Mouse (Mus musculus) kidney, embryonic 15.5 days (tissue): ENCODE data around the gene Gucy2g. TPM values are rescaled to one million over a fixed set of nuclear protein-coding genes. Genes with fewer than 3 reads are reported as not detected.
A peak's percentile ranks its signal among the peaks of the same experiment; 100 is the strongest.

Experiments
- ATAC-seq: fragments of 200-750 bp; cut with Nextera tagmentation; replicated peaks from 2 replicates; pipeline ENCODE4 v1.8.0; 2017; ENCODE audit warnings: moderate TSS enrichment; ENCODE audit not compliant: low FRiP score
- H3K27ac ChIP-seq: fragments of 300-500 bp; sonication (generic); 2 replicates; pipeline ENCODE4 v1.5.1; 2015; ENCODE audit warnings: mild to moderate bottlenecking, inconsistent platforms
- H3K27me3 ChIP-seq: fragments of 300-500 bp; sonication (generic); 2 replicates; pipeline ENCODE4 v1.6.1; 2015; ENCODE audit warnings: inconsistent platforms
- H3K36me3 ChIP-seq: fragments of 300-500 bp; sonication (generic); 2 replicates; pipeline ENCODE4 v1.6.1; 2015; ENCODE audit warnings: inconsistent platforms
- H3K4me1 ChIP-seq: fragments of 300-500 bp; sonication (generic); 2 replicates; pipeline ENCODE4 v1.6.1; 2015; ENCODE audit warnings: inconsistent platforms
- H3K4me2 ChIP-seq: fragments of 300-500 bp; sonication (generic); 2 replicates; pipeline ENCODE4 v1.6.1; 2015; ENCODE audit warnings: moderate library complexity, mild to moderate bottlenecking, inconsistent platforms
- H3K4me3 ChIP-seq: fragments of 300-500 bp; sonication (generic); replicated peaks from 2 replicates; pipeline ENCODE4 v1.5.1; 2015; ENCODE audit warnings: mild to moderate bottlenecking, inconsistent platforms
- H3K9ac ChIP-seq: fragments of 300-500 bp; sonication (generic); 2 replicates; pipeline ENCODE4 v1.6.1; 2015; ENCODE audit warnings: mild to moderate bottlenecking, inconsistent platforms
- H3K9me3 ChIP-seq: fragments of 300-500 bp; sonication (generic); replicated peaks from 2 replicates; pipeline ENCODE4 v1.6.1; 2016; ENCODE audit warnings: inconsistent platforms
- WGBS: fragments of 180-500 bp; shearing (Covaris S2); methylation state at CpG from one replicate; pipeline ENCODE4 v1.1.7; 2015; ENCODE audit warnings: mixed read lengths; 5-methylcytosine and 5-hydroxymethylcytosine counted together
- polyA plus RNA-seq: library from polyadenylated mRNA; unstranded; fragments of >200 nt; fragmentation: Nextera tagmentation; extraction: Ambion mirVana; gene quantifications from 2 replicates; pipeline ENCODE4 v1.2.1, GENCODE M21; 2015

The Gucy2g gene
- polyA plus RNA-seq, 1 experiment from 2014 or later = 0.04 TPM

- H3K27ac ChIP-seq = peak overlapping the region; percentile 60
These were observed 3.8 kb upstream of the Gucy2g start for GRCm38 (mm10) chr19:55244791-55245231.

GRCm38 (mm10) chr19:55239766-55240426, 1.1 kb downstream of the Gucy2g start:
- ATAC-seq = no peak
- H3K9ac ChIP-seq = no peak overlapping the region
- WGBS = 67% methylated on average over 6 of the region's 6 CpGs

More at GRCm38 (mm10) chr19:55244791-55245231, 3.8 kb upstream of the Gucy2g start:
- Histone ChIP-seq H3K4me1 (peaks cover 11% of the 10 kb centered on the region), H3K4me2 (peak overlapping the region; percentile 17; the same call in 1 of the 2 replicates), H3K4me3 (no peak overlapping the region), H3K9ac (no peak overlapping the region), H3K27me3 (0 out of 2 replicates have a peak, but pooled peaks cover 4% of the 10 kb centered on the region), H3K36me3 (no peaks in the 10 kb centered on the region), H3K9me3 (no peaks in the 10 kb centered on the region)
- WGBS = 7% methylated on average over 7 of the region's 7 CpGs
- ATAC-seq = peak; percentile 89

GRCm38 (mm10) chr19:55236564-55236963, 4.5 kb downstream of the Gucy2g start:
- Histone ChIP-seq H3K4me3 (no peak overlapping the region), H3K4me2 (no peak overlapping the region), H3K9me3 (no peaks in the 10 kb centered on the region), H3K9ac (no peak overlapping the region), H3K36me3 (no peaks in the 10 kb centered on the region), H3K27me3 (no peaks in the 10 kb centered on the region), H3K4me1 (peaks cover 3% of the 10 kb centered on the region; the same call in 1 of the 2 replicates), H3K27ac (no peak overlapping the region)
- ATAC-seq = no peak
- WGBS = 80% methylated on average over 5 of the region's 5 CpGs

More at GRCm38 (mm10) chr19:55239766-55240426, 1.1 kb downstream of the Gucy2g start:
- no peak overlapping the region for H3K27ac ChIP-seq
- H3K4me1 ChIP-seq = peaks cover 6% of the 10 kb centered on the region
- no peaks in the 10 kb centered on the region for H3K36me3 ChIP-seq
- no peaks in the 10 kb centered on the region for H3K9me3 ChIP-seq
- no peak overlapping the region for H3K4me2 ChIP-seq
- 0 out of 2 replicates have a peak, but pooled peaks cover 4% of the 10 kb centered on the region for H3K27me3 ChIP-seq
- no peak overlapping the region for H3K4me3 ChIP-seq

GRCm38 (mm10) chr19:55236026-55236425, 5.0 kb downstream of the Gucy2g start:
- H3K27me3 ChIP-seq = no peaks in the 10 kb centered on the region
- no peak overlapping the region for H3K27ac ChIP-seq
- no peak for ATAC-seq
- no peaks in the 10 kb centered on the region for H3K9me3 ChIP-seq
- WGBS = 9% methylated on average over 2 of the region's 2 CpGs
- H3K4me1 ChIP-seq = peaks cover 3% of the 10 kb centered on the region; the same call in 1 of the 2 replicates
- H3K4me3 ChIP-seq = no peak overlapping the region
- no peak overlapping the region for H3K4me2 ChIP-seq
- no peak overlapping the region for H3K9ac ChIP-seq
- no peaks in the 10 kb centered on the region for H3K36me3 ChIP-seq

GRCm38 (mm10) chr19:55232136-55232535, 8.9 kb downstream of the Gucy2g start:
- Histone ChIP-seq H3K4me1 (peaks cover 3% of the 10 kb centered on the region; the same call in 1 of the 2 replicates), H3K36me3 (no peaks in the 10 kb centered on the region), H3K27ac (no peak overlapping the region), H3K27me3 (no peaks in the 10 kb centered on the region), H3K9ac (no peak overlapping the region), H3K4me3 (no peak overlapping the region), H3K9me3 (no peaks in the 10 kb centered on the region), H3K4me2 (no peak overlapping the region)
- no peak for ATAC-seq
- 36% methylated on average over 8 of the region's 8 CpGs for WGBS

GRCm38 (mm10) chr19:55231081-55231480, 10.0 kb downstream of the Gucy2g start:
- Histone ChIP-seq H3K9ac (no peak overlapping the region), H3K27me3 (no peaks in the 10 kb centered on the region), H3K4me1 (peaks cover 3% of the 10 kb centered on the region; the same call in 1 of the 2 replicates), H3K36me3 (no peaks in the 10 kb centered on the region), H3K27ac (no peak overlapping the region), H3K9me3 (no peaks in the 10 kb centered on the region), H3K4me3 (no peak overlapping the region), H3K4me2 (no peak overlapping the region)
- no peak for ATAC-seq
- 78% methylated on average over 10 of the region's 10 CpGs for WGBS

- WGBS = 86% methylated on average over 7 of the region's 7 CpGs
These were observed 13.9 kb downstream of the Gucy2g start for GRCm38 (mm10) chr19:55227135-55227534.

GRCm38 (mm10) chr19:55226621-55227020, 14.4 kb downstream of the Gucy2g start:
- ATAC-seq = no peak
- no peaks in the 10 kb centered on the region for H3K9me3 ChIP-seq
- WGBS = 72% methylated on average over 5 of the region's 5 CpGs

More at GRCm38 (mm10) chr19:55227135-55227534, 13.9 kb downstream of the Gucy2g start:
- H3K36me3 ChIP-seq = no peaks in the 10 kb centered on the region
- no peak overlapping the region for H3K4me3 ChIP-seq
- H3K9me3 ChIP-seq = no peaks in the 10 kb centered on the region
- no peak overlapping the region for H3K4me2 ChIP-seq
- no peak for ATAC-seq
- no peak overlapping the region for H3K27ac ChIP-seq
- H3K4me1 ChIP-seq = peaks cover 7% of the 10 kb centered on the region; the same call in 1 of the 2 replicates
- no peaks in the 10 kb centered on the region for H3K27me3 ChIP-seq
- H3K9ac ChIP-seq = no peak overlapping the region

GRCm38 (mm10) chr19:55222268-55222667, 18.8 kb downstream of the Gucy2g start:
- Histone ChIP-seq H3K9me3 (no peaks in the 10 kb centered on the region), H3K27me3 (no peaks in the 10 kb centered on the region), H3K27ac (no peak overlapping the region), H3K9ac (no peak overlapping the region), H3K4me2 (no peak overlapping the region), H3K36me3 (no peaks in the 10 kb centered on the region), H3K4me3 (no peak overlapping the region), H3K4me1 (peaks cover 26% of the 10 kb centered on the region)
- no peak for ATAC-seq
- WGBS = 81% methylated on average over 9 of the region's 9 CpGs

More at GRCm38 (mm10) chr19:55226621-55227020, 14.4 kb downstream of the Gucy2g start:
- H3K4me2 ChIP-seq = no peak overlapping the region
- H3K27ac ChIP-seq = no peak overlapping the region
- no peak overlapping the region for H3K4me3 ChIP-seq
- H3K4me1 ChIP-seq = peaks cover 7% of the 10 kb centered on the region; the same call in 1 of the 2 replicates
- no peaks in the 10 kb centered on the region for H3K36me3 ChIP-seq
- H3K9ac ChIP-seq = no peak overlapping the region
- no peaks in the 10 kb centered on the region for H3K27me3 ChIP-seq

GRCm38 (mm10) chr19:55221208-55221607, 19.8 kb downstream of the Gucy2g start:
- Histone ChIP-seq H3K9me3 (no peaks in the 10 kb centered on the region), H3K27me3 (no peaks in the 10 kb centered on the region), H3K27ac (no peak overlapping the region), H3K4me1 (peaks cover 29% of the 10 kb centered on the region), H3K9ac (no peak overlapping the region), H3K36me3 (no peaks in the 10 kb centered on the region), H3K4me2 (no peak overlapping the region), H3K4me3 (no peak overlapping the region)
- no peak for ATAC-seq
- WGBS = 85% methylated on average over 6 of the region's 6 CpGs

GRCm38 (mm10) chr19:55219359-55219758, 21.7 kb downstream of the Gucy2g start:
- Histone ChIP-seq H3K27ac (no peak overlapping the region), H3K9me3 (no peaks in the 10 kb centered on the region), H3K4me3 (no peak overlapping the region), H3K27me3 (no peaks in the 10 kb centered on the region), H3K4me2 (no peak overlapping the region; the same call in 1 of the 2 replicates), H3K36me3 (no peaks in the 10 kb centered on the region), H3K4me1 (peaks cover 29% of the 10 kb centered on the region), H3K9ac (no peak overlapping the region)
- no peak for ATAC-seq
- WGBS = 73% methylated on average over 8 of the region's 8 CpGs

GRCm38 (mm10) chr19:55218741-55219221, 22.3 kb downstream of the Gucy2g start:
- H3K4me2 ChIP-seq = peak overlapping the region; percentile 61
- no peaks in the 10 kb centered on the region for H3K9me3 ChIP-seq
- H3K4me3 ChIP-seq = peak overlapping the region; percentile 39
- peak; percentile 50 for ATAC-seq
- WGBS = 32% methylated on average over 12 of the region's 12 CpGs
- no peaks in the 10 kb centered on the region for H3K36me3 ChIP-seq
- H3K9ac ChIP-seq = no peak overlapping the region
- no peaks in the 10 kb centered on the region for H3K27me3 ChIP-seq
- H3K4me1 ChIP-seq = peaks cover 32% of the 10 kb centered on the region
- H3K27ac ChIP-seq = no peak overlapping the region
